Mouse (Mus musculus) thymus, adult 2 months (tissue): Measurements from ENCODE around the gene Csnk1e.

Experiments
- CTCF ChIP-seq: fragments of 200-500 bp; IDR thresholded peaks from 2 replicates; pipeline ENCODE4 v1.5.1; 2012; ENCODE audit warnings: mild to moderate bottlenecking, control low read depth, low read length, moderate library complexity, borderline replicate concordance; ENCODE audit not compliant: control insufficient read depth, poor library complexity, insufficient read depth; ENCODE audit errors: extremely low read depth
- POLR2A ChIP-seq: fragments of 200-500 bp; IDR thresholded peaks from 2 replicates; pipeline ENCODE4 v1.6.1; 2012; ENCODE audit warnings: mild to moderate bottlenecking, low read length, control low read depth, moderate library complexity; ENCODE audit not compliant: control insufficient read depth, poor library complexity, insufficient read depth; ENCODE audit errors: extremely low read depth

DNA sequence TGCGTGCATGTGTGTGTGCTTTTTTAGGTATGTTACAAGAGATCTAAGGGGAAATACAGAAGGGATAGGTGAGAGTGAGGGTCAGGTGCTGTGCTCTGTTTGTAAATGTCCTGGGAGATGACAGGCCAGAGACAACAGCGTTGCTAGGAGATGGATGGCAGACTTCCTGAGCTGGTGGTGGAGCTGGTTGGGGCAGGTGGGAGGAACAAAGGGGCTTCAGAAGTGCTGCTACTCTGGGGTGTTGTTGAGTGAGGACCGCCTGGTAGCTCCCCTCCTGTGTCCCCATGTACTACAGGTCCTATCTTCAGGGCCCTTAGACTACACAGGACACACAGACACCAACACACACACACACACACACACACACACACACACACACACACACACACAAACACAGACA lies 80.6 kb downstream of the Csnk1e start:
- no peak for TF ChIP-seq POLR2A
- no peak for TF ChIP-seq CTCF
